Mouse (Mus musculus) adrenal gland, postnatal 4 days (tissue): Measurements from ENCODE around the gene Bdp1. TPM values are rescaled to one million over a fixed set of nuclear protein-coding genes. Genes with fewer than 3 reads are reported as not detected.

Source experiments
- DNase-seq, 2 experiments: peaks; one replicate each; pipeline ENCODE4 v3.0.0; 2021 to 2022; ENCODE audit warnings: low spot score in 2 of 2, mixed read lengths in 2 of 2
- long read RNA-seq, 2 experiments: library from polyadenylated mRNA; stranded (forward); transcript quantifications; one replicate each; pipeline ENCODE4 v2.0.0; 2021
- total RNA-seq, 2 experiments: library from RNA; stranded (reverse); gene quantifications; 2 replicates each; pipeline ENCODE4 v1.2.3; 2021

The Bdp1 gene
- total RNA-seq = 10 to 100 TPM; 28.3 to 30.3 TPM
- long read RNA-seq, experiment 1 = 0 reads
- long read RNA-seq, experiment 2, partial matches to known transcripts = 1 of 6 reads
- long read RNA-seq, experiment 2, other reads (novel, unspliced or antisense) = 5 of 6 reads

GRCm38 (mm10) chr13:100103748-100104254 lies at the start of gene Bdp1:
Gene Bdp1 (minus strand): TSS chr13:100104070.
- peak; percentile 81 to 93 for DNase-seq

GRCm38 (mm10) chr13:100152659-100153058 lies 48.8 kb upstream of the Bdp1 start:
- no peak for DNase-seq

- DNase-seq = no peak
Measured at GRCm38 (mm10) chr13:100141646-100142314, 37.9 kb upstream of the Bdp1 start.

- no peak for DNase-seq
Measured at GRCm38 (mm10) chr13:100125258-100125643, 21.4 kb upstream of the Bdp1 start.

GRCm38 (mm10) chr13:100124423-100125257 lies 20.8 kb upstream of the Bdp1 start, which contains the start of gene Smn1:
Gene Smn1 (plus strand): TSS chr13:100124852.
- DNase-seq = peak; percentile 76 to 84

- no peak for DNase-seq
Measured at GRCm38 (mm10) chr13:100123970-100124369, 20.1 kb upstream of the Bdp1 start.

- DNase-seq = no peak
Measured at GRCm38 (mm10) chr13:100112218-100112972, 8.5 kb upstream of the Bdp1 start.

GRCm38 (mm10) chr13:100107652-100108472 lies 4.0 kb upstream of the Bdp1 start, which contains the start of gene Serf1:
Gene Serf1 (plus strand): TSS chr13:100108012.
- peak; percentile 61 to 62 for DNase-seq

- no peak for DNase-seq
Measured at GRCm38 (mm10) chr13:100103052-100103658, 715 bp downstream of the Bdp1 start.

- DNase-seq = no peak
Measured at GRCm38 (mm10) chr13:100098808-100099207, 5.1 kb downstream of the Bdp1 start.

- DNase-seq = no peak
Measured at GRCm38 (mm10) chr13:100071473-100071872, 32.4 kb downstream of the Bdp1 start.

- DNase-seq = no peak
Measured at GRCm38 (mm10) chr13:100067821-100068220, 36.0 kb downstream of the Bdp1 start.

GRCm38 (mm10) chr13:100063936-100064335 lies 39.9 kb downstream of the Bdp1 start:
- no peak for DNase-seq

GRCm38 (mm10) chr13:100057738-100058137 lies 46.1 kb downstream of the Bdp1 start:
- DNase-seq = peak in 1 of 2 experiments; percentile 4

- no peak for DNase-seq
Measured at GRCm38 (mm10) chr13:100026013-100026412, 77.9 kb downstream of the Bdp1 start.

GRCm38 (mm10) chr13:100016891-100017290 lies 87.0 kb downstream of the Bdp1 start:
- no peak for DNase-seq

- no peak for DNase-seq
Measured at GRCm38 (mm10) chr13:100015937-100016336, 87.9 kb downstream of the Bdp1 start.

- peak; percentile 63 to 74 for DNase-seq
Measured at GRCm38 (mm10) chr13:100014906-100015895, 88.7 kb downstream of the Bdp1 start, which contains the start of gene Mccc2. Gene Mccc2 (minus strand): TSS chr13:100015639.
